In genomic region chr15:94859641-94860040, GRCm38 (mm10) we compare ENCODE assay signal across 20 mouse cellular contexts.
DNase-seq lines count a peak whose midpoint lies in the region; ATAC-seq and TF ChIP-seq lines count a peak whose summit lies in the region.
"Had no signal": no experiment of that assay in that cellular context is flagged by ENCODE, and none has a peak within 500 bp of the region (broad histone marks: within the 10 kb centered on the region; RNA-seq: fewer than 3 reads in every experiment).

No protein-coding gene starts in this region.

- peaks cover 12% of the 10 kb centered on the region; the same call in 1 of the 2 replicates for H3K4me1 ChIP-seq in neural tube, embryonic 15.5 days
- H3K4me1 ChIP-seq in midbrain, embryonic 16.5 days (ENCODE audit: control insufficient read depth, insufficient read depth, low read length), result peaks cover 5% of the 10 kb centered on the region
- peaks cover 6% of the 10 kb centered on the region; the same call in 1 of the 2 replicates for H3K4me1 ChIP-seq in midbrain, embryonic 14.5 days (ENCODE audit: control insufficient read depth, insufficient read depth, low read length)
- H3K4me1 ChIP-seq: heart, embryonic 13.5 days; limb, embryonic 12.5 days; liver, embryonic 15.5 days had no signal

- peak; percentile 86 for ATAC-seq in neural tube, embryonic 15.5 days (ENCODE audit: low FRiP score)
- ATAC-seq in midbrain, embryonic 16.5 days, result no peak
- ATAC-seq in midbrain, embryonic 14.5 days (ENCODE audit: low FRiP score, low TSS enrichment), result no peak
- ATAC-seq: activated CD4-positive, CD25-positive, alpha-beta regulatory T cell, adult 4 months; lung, postnatal 0 days; midbrain, embryonic 15.5 days; Patski had no signal

- H3K9ac ChIP-seq in neural tube, embryonic 15.5 days (replicated peaks), result no peak overlapping the region
- H3K9ac ChIP-seq in midbrain, embryonic 16.5 days (ENCODE audit: low read depth, low read length), result no peak overlapping the region
- H3K9ac ChIP-seq in midbrain, embryonic 14.5 days (replicated peaks; ENCODE audit: low read length), result no peak overlapping the region
- H3K9ac ChIP-seq: heart, embryonic 13.5 days; limb, embryonic 12.5 days; liver, embryonic 15.5 days; midbrain, embryonic 15.5 days had no signal

- 0 out of 2 replicates have a peak, but pooled peaks cover 9% of the 10 kb centered on the region for H3K27me3 ChIP-seq in neural tube, embryonic 15.5 days (replicated peaks)
- no peaks in the 10 kb centered on the region for H3K27me3 ChIP-seq in midbrain, embryonic 16.5 days (ENCODE audit: control insufficient read depth, insufficient read depth, low read depth, low read length)
- H3K27me3 ChIP-seq in midbrain, embryonic 14.5 days (ENCODE audit: control insufficient read depth, insufficient read depth, low read length), result peaks cover 4% of the 10 kb centered on the region; the same call in 1 of the 2 replicates
- H3K27me3 ChIP-seq: heart, embryonic 13.5 days; liver, embryonic 15.5 days; Patski had no signal

- no peak for TF ChIP-seq CTCF in left cerebral cortex, adult 2 months (IDR thresholded peaks at IDR 0.05)

- H3K4me3 ChIP-seq in left cerebral cortex, adult 2 months, result no peak overlapping the region
- H3K4me3 ChIP-seq in neural tube, embryonic 15.5 days (replicated peaks), result no peak overlapping the region
- H3K4me3 ChIP-seq in midbrain, embryonic 16.5 days (ENCODE audit: low read depth, low read length), result no peak overlapping the region
- H3K4me3 ChIP-seq in midbrain, embryonic 14.5 days (replicated peaks; ENCODE audit: low read depth, low read length), result no peak overlapping the region
- H3K4me3 ChIP-seq: heart, embryonic 13.5 days; limb, embryonic 12.5 days; liver, embryonic 15.5 days; midbrain, embryonic 15.5 days had no signal

- DNase-seq in left cerebral cortex, adult 2 months (ENCODE audit: extremely low spot score in 1 of 2, low spot score in 2 of 2), result peak; percentile 18 to 32
- no peak for DNase-seq in left cerebral cortex, adult 11 months (ENCODE audit: low spot score)
- DNase-seq in brain, adult 2 months (ENCODE audit: low read depth, low spot score), result peak; percentile 83
- peak; percentile 75 for DNase-seq in layer of hippocampus, adult 11-12 months (ENCODE audit: low spot score)
- DNase-seq in midbrain, embryonic 14.5 days, result no peak
- DNase-seq: adrenal gland, postnatal 25 days; cerebellum, postnatal 10 days; heart, postnatal 36 days; kidney, adult 9 months; kidney, postnatal 4 days; thymus, adult 2 months had no signal

- no peaks in the 10 kb centered on the region for H3K9me3 ChIP-seq in neural tube, embryonic 15.5 days (replicated peaks)
- H3K9me3 ChIP-seq in midbrain, embryonic 16.5 days (replicated peaks; ENCODE audit: control insufficient read depth, low read length, poor library complexity, severe bottlenecking), result no peaks in the 10 kb centered on the region
- no peaks in the 10 kb centered on the region for H3K9me3 ChIP-seq in midbrain, embryonic 14.5 days (ENCODE audit: control insufficient read depth, low read length)
- H3K9me3 ChIP-seq: heart, embryonic 13.5 days; limb, embryonic 12.5 days; liver, embryonic 15.5 days; midbrain, embryonic 15.5 days had no signal

- no peaks in the 10 kb centered on the region for H3K36me3 ChIP-seq in neural tube, embryonic 15.5 days
- no peaks in the 10 kb centered on the region for H3K36me3 ChIP-seq in midbrain, embryonic 16.5 days (ENCODE audit: control insufficient read depth, insufficient read depth, low read length)
- H3K36me3 ChIP-seq in midbrain, embryonic 14.5 days (ENCODE audit: control insufficient read depth, insufficient read depth, low read length), result no peaks in the 10 kb centered on the region
- H3K36me3 ChIP-seq: heart, embryonic 13.5 days; limb, embryonic 12.5 days; liver, embryonic 15.5 days; midbrain, embryonic 15.5 days had no signal

- no peak overlapping the region for H3K27ac ChIP-seq in left cerebral cortex, adult 2 months
- H3K27ac ChIP-seq in neural tube, embryonic 15.5 days (replicated peaks), result no peak overlapping the region
- no peak overlapping the region for H3K27ac ChIP-seq in midbrain, embryonic 16.5 days (ENCODE audit: low read length)
- no peak overlapping the region for H3K27ac ChIP-seq in midbrain, embryonic 14.5 days (replicated peaks; ENCODE audit: low read depth, low read length)
- H3K27ac ChIP-seq: heart, embryonic 13.5 days; limb, embryonic 12.5 days; liver, embryonic 15.5 days; midbrain, embryonic 15.5 days had no signal

- H3K4me2 ChIP-seq in neural tube, embryonic 15.5 days, result no peak overlapping the region
- no peak overlapping the region for H3K4me2 ChIP-seq in midbrain, embryonic 16.5 days (ENCODE audit: low read length)
- H3K4me2 ChIP-seq in midbrain, embryonic 14.5 days (ENCODE audit: low read length), result no peak overlapping the region
- H3K4me2 ChIP-seq: heart, embryonic 13.5 days; limb, embryonic 12.5 days; liver, embryonic 15.5 days; midbrain, embryonic 15.5 days had no signal

- WGBS in neural tube, embryonic 15.5 days, result 44% methylated on average over 6 of the region's 6 CpGs
- WGBS in midbrain, embryonic 16.5 days, result 74% methylated on average over 6 of the region's 6 CpGs
- 86% methylated on average over 6 of the region's 6 CpGs for WGBS in midbrain, embryonic 14.5 days

- intact Hi-C loops in left cerebral cortex, adult 2 months (cut with DNase I), result loop anchor here (5.0 kb wide), 1 partner anchor 108 kb away; no protein-coding TSS in a partner anchor

Comparison
In these comparisons a context has a peak if more than half of its experiments do, and no peak if none do; other contexts are left out.
1. DNase-seq: peak in left cerebral cortex, adult 2 months (2 of 2), brain, adult 2 months (single experiment) and layer of hippocampus, adult 11-12 months (single experiment); none in left cerebral cortex, adult 11 months (single experiment) and midbrain, embryonic 14.5 days (single experiment).